Mouse (Mus musculus) small intestine, adult 2 months (tissue): ENCODE data around the gene Bclaf1. TPM values are rescaled to one million over a fixed set of nuclear protein-coding genes. Genes with fewer than 3 reads are reported as not detected.

Experiments used
- H3K27ac ChIP-seq: fragments of 200-500 bp; 2 replicates; pipeline ENCODE4 v1.5.1; 2012; ENCODE audit warnings: low read depth, low read length, control low read depth, inconsistent platforms; ENCODE audit not compliant: insufficient read depth
- H3K27me3 ChIP-seq: fragments of 200-500 bp; 2 replicates; pipeline ENCODE4 v1.6.1; 2012; ENCODE audit warnings: mild to moderate bottlenecking, moderate library complexity, low read length, inconsistent platforms; ENCODE audit not compliant: control insufficient read depth, insufficient read depth
- H3K36me3 ChIP-seq: fragments of 200-500 bp; 2 replicates; pipeline ENCODE4 v1.6.1; 2012; ENCODE audit warnings: mild to moderate bottlenecking, low read length, control low read depth, inconsistent platforms; ENCODE audit not compliant: control insufficient read depth, insufficient read depth
- H3K4me1 ChIP-seq: fragments of 200-500 bp; 2 replicates; pipeline ENCODE4 v1.6.1; 2012; ENCODE audit warnings: low read length, inconsistent platforms, mixed read lengths; ENCODE audit not compliant: control insufficient read depth, insufficient read depth, insufficient read length
- H3K4me3 ChIP-seq: fragments of 200-500 bp; 2 replicates; pipeline ENCODE4 v1.5.1; 2012; ENCODE audit warnings: low read depth, mild to moderate bottlenecking, control low read depth, inconsistent platforms, low read length, moderate library complexity
- CTCF ChIP-seq: fragments of 200-500 bp; IDR thresholded peaks from 2 replicates; pipeline ENCODE4 v1.5.1; 2012; ENCODE audit warnings: low read depth, mild to moderate bottlenecking, control low read depth, inconsistent platforms, low read length, moderate library complexity, mixed read lengths; ENCODE audit not compliant: insufficient replicate concordance, insufficient read length; ENCODE audit errors: extremely low read depth
- POLR2A ChIP-seq: fragments of 200-500 bp; IDR thresholded peaks from 2 replicates; pipeline ENCODE4 v1.6.1; 2012; ENCODE audit warnings: low read depth, mild to moderate bottlenecking, control low read depth, inconsistent platforms, low read length, moderate library complexity
- WGBS: fragments of 180-500 bp; shearing (Covaris S2); methylation state at CpG from one replicate; pipeline ENCODE4 v1.1.7; 2018; 5-methylcytosine and 5-hydroxymethylcytosine counted together
- polyA plus RNA-seq: library from polyadenylated mRNA; depleted of rRNA; stranded (reverse); fragments of >200 nt; gene quantifications from 2 replicates; pipeline ENCODE4 v1.2.3, GENCODE M21; 2012; rRNA removed

Bclaf1 gene
- polyA plus RNA-seq, 1 experiment = 4.1 TPM

- WGBS = 84% methylated on average over 6 of the region's 6 CpGs
- H3K36me3 ChIP-seq = no peaks in the 10 kb centered on the region
- H3K27me3 ChIP-seq = no peaks in the 10 kb centered on the region
- TF ChIP-seq CTCF (no peak), POLR2A (no peak)
- H3K4me1 ChIP-seq = no peaks in the 10 kb centered on the region
- no peak overlapping the region for H3K4me3 ChIP-seq
- H3K27ac ChIP-seq = no peak overlapping the region
Observed at GRCm38 (mm10) chr10:20382807-20383419, 70.6 kb downstream of the Bclaf1 start.

- WGBS = 61% methylated on average over 3 of the region's 3 CpGs
- no peaks in the 10 kb centered on the region for H3K4me1 ChIP-seq
- H3K27ac ChIP-seq = no peak overlapping the region
- H3K36me3 ChIP-seq = no peaks in the 10 kb centered on the region
- H3K27me3 ChIP-seq = no peaks in the 10 kb centered on the region
- H3K4me3 ChIP-seq = no peak overlapping the region
- TF ChIP-seq POLR2A (no peak), CTCF (no peak)
Observed at GRCm38 (mm10) chr10:20390568-20390967, 78.3 kb downstream of the Bclaf1 start.

Other genes starting within 250 kb of the Bclaf1 start
- gene Map7, start 164.0 kb upstream of the Bclaf1 start, polyA plus RNA-seq = 25.4 and 40.8 TPM in 2 replicates
- gene Mtfr2, start 35.3 kb downstream of the Bclaf1 start, polyA plus RNA-seq = 0.52 and 0.68 TPM in 2 replicates